Mouse (Mus musculus): ENCODE measurements at regions not wholly inside any gene's neighbourhood (a gene's known extent, or its start where the extent isn't known, plus 50 kb on each side); places are given as distances from the start of the nearest gene placed in this dataset.
A peak's percentile ranks its signal among the peaks of the same experiment; 100 is the strongest.

DNA sequence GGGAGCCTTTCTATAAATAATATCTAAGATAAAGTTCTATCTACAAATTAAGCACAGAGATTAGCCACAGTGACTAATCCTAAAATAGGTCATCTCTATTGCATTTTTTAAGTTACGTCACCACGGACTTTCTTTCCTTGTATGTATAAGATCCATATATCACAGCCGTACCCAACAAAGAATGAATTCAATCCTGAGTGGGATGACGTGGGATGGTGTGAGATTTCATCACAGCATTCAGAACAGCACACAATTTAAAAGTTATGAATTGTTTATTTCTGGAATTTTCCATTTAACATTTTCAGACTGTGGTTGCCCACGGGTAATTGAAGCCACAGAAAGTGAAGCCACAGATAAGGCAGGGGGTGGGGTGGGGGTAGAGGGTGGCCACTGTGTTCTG is 129.0 kb upstream of the Dynlrb2 start:
- DNase-seq (ENCODE audit: low spot score in 2 of 2), result no peak

DNA sequence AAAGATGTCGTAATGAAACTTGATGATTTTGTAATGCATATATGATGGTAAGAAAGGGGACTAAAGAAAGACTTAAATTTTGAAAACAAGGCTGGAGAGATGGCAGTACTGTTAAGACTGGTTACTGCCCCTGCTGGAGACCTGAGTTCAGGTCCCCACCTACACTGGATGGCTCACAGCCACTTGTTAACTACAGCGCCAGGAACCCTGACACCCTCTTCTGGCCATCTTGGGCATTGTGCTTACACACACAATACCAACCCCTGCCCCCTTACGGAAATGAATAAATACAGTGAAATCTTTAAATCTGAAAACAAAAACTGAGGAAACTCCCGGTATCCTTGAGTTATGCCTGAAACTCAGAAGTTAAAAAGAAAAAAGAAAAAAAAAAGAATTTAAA is 131.7 kb upstream of the Dynlrb2 start:
- DNase-seq (ENCODE audit: low spot score in 2 of 2), result no peak

DNA sequence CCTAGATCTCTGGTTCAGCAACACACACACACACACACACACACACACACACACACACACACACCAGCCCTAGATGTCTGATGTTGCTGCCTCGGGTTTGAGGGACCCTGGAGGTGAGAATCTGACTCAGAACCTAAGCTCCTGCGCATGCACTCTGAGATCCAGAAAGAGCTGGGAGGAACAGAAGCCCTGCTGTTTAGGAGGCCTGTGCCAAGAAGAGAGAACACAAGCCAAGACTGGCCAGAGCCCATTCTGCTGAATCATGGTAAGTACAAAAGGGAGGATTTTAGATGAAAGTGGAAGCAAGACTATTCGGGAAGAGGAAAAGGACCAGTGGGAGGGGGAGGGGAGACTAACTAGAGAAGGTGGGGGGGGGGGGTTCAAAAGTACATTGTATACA is 132.2 kb upstream of the Dynlrb2 start:
- DNase-seq (ENCODE audit: low spot score in 2 of 2), result peak; percentile 75 to 77

DNA sequence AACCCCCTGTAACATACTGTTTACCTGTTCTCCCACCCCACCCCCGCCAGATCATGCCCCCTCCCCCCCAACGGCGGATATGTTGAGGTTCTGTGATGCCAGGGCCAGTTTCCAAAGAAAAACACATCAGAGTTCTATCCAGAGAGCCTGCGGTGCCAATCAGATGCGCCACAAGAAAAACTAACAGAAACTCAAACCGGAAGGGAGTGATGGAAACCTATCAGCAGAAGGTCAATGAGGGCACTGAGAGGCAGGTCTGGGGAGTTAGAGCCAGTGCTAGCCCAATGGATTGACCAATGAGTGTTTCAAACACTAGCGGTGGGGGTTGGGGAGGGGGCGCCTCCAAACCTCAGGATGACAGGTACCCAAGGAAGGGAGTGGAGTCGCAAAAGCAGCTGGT is 132.7 kb upstream of the Dynlrb2 start:
- no peak for DNase-seq (ENCODE audit: low spot score in 2 of 2)

DNA sequence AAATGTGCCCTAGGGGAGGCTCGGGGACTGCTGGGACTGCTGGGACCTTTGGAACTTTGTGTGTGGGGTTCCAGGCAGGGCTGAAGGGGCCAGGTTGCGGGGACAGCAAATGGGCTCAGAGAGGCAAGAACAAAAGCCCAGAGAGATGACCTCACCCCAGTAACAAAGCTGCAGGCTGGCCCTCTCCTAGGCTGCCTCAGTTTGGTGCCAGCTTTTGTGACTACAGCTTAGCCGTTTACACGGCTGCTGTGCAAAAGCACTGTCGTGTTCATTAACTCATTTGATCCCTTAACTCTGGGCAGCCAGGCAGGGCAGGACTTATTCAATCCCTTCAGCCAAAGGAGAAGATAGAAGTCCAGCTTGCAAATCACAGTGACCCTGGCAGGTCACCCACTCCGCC is 137.3 kb upstream of the Dynlrb2 start:
- DNase-seq (ENCODE audit: low spot score in 2 of 2), result no peak

DNA sequence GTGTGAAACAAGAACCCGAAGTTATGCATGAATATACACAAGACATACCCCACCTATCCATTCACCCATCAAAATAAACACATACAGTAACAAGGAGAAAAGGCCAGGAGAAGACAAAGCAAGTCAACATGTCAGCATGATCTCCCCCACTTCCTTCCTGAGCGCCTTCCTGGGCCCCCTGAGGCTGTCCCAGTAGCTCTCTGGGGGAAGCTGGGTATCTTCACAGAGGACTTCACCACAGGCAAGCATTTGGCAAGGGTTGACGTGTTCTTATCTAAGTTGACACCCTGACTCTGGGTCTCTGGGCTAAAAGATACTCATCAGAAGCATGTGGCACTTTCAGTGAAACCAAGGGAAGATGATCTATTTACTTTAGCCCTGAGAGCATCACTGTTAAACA is 138.1 kb upstream of the Dynlrb2 start:
- DNase-seq (ENCODE audit: low spot score in 2 of 2), result no peak

DNA sequence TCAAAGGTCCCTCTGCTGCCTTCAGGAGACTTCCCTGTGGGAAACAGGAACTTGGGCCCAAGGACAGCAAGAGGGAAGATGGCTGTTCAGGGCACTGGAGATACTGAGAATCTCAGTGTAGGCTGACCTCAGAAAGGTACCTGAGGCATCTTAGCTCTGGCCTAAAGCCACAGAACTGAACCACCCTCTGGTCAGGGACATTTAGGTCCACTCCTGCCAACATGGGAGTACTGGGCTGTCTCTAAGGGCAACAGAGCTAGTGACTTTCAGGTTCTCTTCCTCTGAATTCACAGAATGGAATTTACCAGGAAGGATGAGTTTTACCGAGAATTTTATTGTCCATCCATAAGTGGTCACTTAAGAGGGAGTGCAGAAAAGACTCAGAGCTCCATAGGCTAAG is 140.0 kb upstream of the Dynlrb2 start:
- no peak for DNase-seq (ENCODE audit: low spot score in 2 of 2)

DNA sequence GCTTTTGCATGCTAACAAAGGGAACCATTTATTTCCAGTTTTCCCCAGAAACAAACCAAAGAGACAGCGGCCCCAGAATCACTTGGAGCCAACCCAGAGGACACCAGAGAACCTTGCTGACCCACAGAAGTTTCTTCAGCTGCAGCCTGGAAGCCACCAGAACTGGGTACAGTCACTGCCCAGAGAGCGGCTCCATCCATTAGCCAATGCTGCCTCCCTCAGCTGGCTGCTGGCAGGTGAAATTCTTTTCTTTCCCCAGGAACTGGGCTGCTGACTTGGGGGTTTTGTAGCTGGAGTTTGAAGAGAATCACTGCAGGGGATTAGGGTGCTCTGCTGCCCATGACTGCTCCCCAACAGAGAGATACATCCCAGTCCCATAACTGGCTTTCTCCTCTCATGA is 140.6 kb upstream of the Dynlrb2 start:
- DNase-seq (ENCODE audit: low spot score in 2 of 2), result peak; percentile 40 to 48

DNA sequence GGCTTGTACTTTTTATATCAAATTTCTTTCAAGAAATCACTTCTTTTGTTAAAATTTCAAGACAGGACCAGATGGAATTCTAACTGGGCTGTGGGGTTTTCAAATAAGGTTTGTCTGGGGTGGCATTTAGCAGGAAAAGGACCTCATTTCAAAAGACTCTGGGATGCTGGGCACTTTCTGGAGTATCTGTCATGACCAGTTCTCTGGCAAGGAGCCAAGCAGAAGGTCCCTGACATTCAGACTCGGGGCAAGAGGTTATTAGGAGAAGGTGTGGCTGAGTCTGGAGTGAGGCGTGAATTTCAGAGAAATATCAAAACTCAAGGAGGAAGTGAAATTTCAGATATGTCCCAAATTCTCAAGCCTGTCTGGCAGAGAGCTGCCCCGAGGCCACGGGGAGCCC is 142.4 kb upstream of the Dynlrb2 start:
- no peak for DNase-seq (ENCODE audit: low spot score in 2 of 2)

DNA sequence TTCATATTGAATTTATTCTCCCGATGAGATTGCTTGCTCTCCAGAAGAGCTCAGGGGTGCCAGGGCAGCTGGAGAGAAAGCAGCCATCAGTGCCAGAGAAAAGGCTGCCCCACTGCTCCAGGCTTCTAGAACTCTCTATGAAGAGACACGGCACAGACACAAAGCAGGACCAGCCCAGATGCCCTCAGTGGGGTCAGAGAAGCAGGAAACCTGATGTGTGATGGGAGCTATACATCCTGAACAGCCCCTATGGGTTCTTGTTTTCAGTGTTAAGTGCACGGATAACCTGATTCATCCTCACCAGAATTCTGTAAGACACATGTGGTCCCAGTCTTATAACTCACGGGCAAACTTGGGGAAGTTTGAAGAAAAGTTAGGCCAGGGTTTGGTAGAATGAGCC is 145.0 kb upstream of the Dynlrb2 start:
- DNase-seq (ENCODE audit: low spot score in 2 of 2), result no peak

DNA sequence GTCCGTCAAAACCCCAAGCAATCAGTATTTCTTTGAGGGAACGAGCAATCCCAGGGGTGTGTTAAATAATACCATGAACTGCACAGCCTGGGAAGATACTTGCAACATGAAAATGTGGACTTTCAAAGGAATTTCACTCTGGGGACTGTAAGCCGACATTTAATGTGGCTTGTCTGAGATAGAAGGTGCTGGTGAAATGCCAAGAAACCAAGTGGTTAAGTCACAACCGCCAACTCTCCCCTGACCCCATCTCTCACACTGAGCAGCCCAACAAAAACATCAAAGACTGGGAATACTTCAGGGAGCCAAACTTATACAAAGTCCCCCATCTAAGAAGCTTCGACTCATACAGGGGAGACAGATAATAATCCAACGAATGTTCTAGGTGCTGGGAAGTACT is 150.0 kb upstream of the Dynlrb2 start:
- DNase-seq (ENCODE audit: low spot score in 2 of 2), result no peak

DNA sequence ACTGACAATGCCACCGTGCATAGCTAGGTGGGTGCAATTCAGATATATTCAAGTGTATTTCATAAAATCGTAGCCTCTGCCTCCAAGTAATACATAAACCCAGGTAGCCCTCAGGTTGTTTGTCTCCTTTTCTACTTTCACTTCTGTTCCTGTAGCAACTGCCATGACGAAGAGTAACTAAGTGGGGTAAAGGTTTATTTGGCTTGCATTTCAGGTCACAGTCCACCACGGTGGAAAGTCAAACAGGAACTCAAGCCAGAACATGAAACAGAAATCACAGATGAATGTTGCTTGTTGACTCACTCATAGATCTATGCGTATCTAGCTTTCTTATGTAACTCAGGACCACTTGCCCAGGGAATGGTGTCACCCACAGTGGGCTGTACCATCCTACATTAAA is 150.9 kb upstream of the Dynlrb2 start:
- DNase-seq (ENCODE audit: low spot score in 2 of 2), result no peak

DNA sequence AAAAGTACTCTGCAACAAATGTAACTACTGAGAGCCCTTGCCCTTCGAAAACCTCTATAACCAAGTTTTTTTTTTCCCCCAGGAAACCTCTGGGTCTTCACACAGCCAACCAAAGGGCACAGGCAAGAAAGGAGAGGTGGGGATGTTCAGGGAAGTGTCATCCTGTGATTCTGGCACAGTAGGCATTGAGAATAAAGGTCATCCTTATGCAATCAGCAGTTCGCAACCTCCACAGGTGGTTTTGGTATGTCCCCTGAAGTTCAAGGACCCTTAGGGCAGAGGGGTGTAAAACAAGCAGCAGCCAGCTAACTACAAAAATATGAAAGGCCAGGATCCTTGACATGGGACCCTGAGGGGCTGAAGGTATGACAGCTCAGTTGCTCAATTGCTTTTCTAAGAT is 152.1 kb upstream of the Dynlrb2 start:
- DNase-seq (ENCODE audit: low spot score in 2 of 2), result no peak

DNA sequence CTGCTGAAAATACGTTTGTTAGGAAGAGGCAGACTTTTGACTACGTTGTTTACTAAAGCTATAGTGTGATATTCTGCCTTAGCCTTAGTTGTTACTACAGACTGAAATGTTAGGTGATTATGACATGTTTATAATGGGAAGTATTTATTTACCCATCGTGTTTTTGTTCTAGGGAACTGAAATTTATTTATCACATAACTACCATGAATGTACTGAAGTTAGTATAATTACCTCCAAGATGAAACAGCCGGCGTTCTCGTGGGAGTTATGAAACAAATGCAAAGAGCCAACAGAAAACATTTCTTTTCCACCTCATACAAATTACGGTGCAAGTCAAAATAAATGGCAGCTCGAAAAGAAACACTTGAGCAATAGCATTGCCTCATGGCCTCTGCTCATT is 155.8 kb upstream of the Dynlrb2 start:
- no peak for DNase-seq (ENCODE audit: low spot score in 2 of 2)

DNA sequence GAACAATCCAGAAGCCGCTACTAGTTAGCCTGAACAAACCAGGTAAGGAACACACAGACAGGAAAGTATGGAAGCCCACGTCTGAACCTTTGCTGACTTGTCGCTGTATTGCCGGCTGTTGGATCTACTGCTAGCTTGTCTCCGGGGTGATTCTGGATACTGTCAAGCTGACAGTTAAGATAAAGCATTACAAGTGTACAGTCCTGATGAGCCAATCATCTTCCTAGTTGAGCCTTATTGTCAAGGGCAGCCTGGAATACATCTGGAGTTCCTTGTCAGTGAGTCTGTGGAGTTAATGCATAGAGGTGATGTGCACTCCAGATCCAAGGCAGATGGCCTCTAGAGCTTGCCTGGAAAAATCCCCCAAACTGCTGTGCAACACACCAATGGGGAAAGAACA is 157.8 kb upstream of the Dynlrb2 start:
- DNase-seq (ENCODE audit: low spot score in 2 of 2), result no peak

DNA sequence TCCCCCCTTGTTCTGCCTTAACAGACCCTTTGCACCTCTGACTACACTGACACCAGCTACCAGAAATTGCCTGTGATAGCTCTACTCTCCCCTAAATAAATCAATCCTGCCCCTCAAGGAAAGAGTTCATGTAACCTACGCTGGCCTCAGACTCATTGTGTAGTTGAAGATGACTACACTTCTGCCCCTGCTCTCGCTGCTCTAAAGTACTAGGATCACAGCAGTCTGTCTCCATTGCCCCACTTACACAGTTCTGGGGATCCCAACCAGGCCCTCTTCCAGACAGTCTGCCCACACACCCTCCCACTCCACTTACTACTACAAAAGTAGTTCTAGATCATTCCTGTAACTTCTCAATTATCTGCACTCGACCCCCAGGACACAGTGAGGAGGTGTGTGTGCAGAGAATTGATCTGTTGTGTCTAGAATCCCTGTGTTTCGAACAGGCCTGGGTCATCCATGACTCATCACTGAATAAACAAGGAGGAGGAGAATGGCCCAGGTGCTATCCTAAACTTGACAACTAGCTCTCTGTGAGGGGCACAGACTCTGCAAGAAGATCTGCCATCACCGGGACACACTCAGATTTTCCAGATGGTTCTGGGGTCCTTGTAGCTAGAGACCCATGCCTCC is 160.1 kb upstream of the Dynlrb2 start:
- no peak for DNase-seq (ENCODE audit: low spot score in 2 of 2)

DNA sequence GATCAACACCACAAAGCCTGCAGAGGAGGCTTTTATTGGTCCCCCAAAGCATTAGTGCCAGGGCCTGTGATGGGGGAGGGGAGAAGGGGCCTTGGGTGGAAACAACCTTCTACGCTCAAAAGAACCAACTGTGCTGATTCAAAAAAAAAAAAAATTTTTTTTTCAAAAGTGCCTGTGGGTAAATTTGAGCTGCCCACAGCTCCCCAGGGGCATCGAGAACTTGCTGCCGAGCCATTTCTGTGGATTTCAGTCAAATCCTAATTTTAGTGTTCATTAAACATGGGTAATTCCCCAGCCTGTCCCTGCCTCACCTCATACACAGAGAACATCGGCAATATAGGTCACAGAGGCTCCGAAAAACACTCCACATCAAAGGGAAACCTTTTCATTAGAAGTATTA is 161.2 kb upstream of the Dynlrb2 start:
- DNase-seq (ENCODE audit: low spot score in 2 of 2), result no peak

DNA sequence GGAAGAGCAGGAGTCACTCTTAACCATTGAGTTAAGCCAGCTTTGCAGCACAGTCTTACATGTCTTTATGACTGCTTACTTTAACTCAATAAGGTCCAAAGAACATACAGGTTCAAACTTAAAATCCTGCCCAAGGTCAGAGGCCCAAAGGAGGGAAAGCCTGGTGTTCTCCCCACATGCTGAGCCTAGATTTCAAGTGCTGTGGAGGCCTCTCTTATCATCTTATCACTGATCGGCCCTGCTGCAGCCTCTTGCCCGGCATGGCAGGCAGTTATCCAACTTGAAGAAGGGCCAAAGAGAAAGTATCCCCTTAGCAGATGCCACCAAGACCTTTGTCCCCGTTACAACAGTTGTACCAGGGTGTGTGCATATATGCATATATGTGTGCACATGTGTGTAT is 170.0 kb upstream of the Dynlrb2 start:
- no peak for DNase-seq (ENCODE audit: low spot score in 2 of 2)

DNA sequence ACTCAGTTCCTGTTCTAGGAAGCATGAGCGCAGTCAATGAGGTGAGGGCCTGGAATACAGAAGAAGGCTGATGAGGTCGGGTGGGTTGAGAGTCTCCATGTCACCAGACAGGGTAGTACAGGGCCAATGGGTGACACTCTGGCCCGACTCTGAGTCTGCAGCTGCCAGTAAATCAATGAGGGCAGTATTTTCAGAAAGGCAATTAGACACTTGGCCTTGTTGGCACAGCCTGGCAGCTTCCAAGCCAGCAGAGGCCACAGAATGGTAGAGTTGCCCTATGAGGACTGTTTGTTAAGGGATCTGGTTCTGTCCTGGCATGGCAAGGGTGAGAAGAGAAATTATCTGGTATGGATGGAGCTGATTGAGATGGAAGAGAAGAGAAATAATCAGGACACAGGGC is 170.7 kb upstream of the Dynlrb2 start:
- DNase-seq (ENCODE audit: low spot score in 2 of 2), result no peak

DNA sequence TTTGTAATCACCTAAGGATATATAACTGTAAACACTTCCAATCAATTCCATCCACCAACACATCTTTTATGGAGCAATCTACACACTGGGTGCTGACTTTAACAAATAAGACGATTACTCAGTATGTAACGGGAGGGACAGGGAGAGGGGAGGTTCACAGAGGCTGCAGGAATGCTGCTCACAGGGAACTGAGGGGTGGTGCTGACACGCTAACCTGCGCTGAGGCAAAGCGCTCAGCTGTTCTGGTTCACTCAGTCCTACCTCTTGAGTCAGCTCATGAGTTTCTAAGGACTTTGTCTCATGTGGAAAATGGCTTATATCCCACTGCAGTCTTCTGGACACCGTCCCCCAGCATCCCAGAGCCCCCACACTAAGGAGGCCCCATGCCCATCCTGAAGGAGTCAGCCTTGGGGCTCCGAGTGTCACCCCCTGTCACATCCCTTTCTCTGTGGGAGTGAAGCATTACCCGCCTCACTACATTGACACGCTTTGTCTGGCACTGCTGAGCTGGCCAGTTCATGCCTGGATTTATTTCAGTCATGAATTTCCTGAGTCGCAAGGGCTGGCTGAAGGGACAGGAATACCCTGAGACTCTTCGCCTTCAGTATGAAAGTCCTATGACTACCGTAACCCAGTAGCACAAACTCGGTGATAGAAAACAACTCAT is 184.6 kb upstream of the Dynlrb2 start:
- no peak for DNase-seq (ENCODE audit: low spot score in 2 of 2)

DNA sequence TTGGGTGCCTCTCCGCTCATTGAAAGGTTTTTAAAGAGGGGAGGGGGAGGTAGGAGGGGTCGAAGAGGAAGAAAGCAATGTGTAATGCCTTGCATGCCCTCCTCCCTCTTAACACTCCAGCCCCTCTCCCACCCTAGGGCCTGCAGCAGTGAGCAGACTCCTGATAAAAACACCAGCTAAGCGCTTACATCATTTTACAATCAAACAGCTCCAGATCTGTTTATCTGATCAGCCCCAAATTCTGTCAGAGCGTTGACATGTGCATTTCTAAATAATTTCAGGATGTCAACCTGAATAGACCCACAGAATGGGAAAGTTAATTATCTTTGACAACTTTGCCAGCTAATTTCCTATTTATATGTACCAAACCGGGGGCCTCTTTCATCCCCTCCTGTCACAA is 189.4 kb upstream of the Dynlrb2 start:
- DNase-seq (ENCODE audit: low spot score in 2 of 2), result no peak

DNA sequence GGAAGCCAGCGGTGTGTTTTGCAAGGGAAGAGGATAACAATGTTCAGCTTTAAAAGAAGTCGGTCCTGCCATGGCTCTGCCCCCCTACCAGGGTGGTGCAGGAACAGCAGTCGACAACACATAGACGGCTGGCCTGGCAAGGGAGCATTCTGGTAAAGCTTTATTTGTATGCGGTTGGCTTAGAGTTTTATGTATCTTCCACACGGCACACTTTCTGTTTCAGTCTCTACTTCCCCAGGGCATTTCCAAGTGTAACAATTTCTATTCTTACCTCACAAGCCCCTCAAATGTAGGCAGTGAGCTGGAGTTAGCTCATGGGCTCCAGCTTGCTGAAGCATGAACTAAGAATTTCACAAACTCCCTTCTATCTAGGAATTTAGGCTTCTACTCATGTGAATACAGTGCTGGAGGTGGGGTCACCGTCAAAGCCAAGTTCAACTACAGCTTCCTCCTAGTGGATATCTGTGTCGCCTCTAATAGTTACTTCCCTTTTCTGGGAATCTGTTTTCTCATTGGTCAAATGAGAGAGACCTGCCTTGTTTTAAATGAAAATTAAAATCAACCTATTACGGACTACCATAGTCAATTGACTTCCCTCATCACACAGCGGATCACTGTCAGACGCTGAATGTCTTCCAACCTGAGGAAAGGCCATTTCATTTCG is 190.2 kb upstream of the Dynlrb2 start:
- DNase-seq (ENCODE audit: low spot score in 2 of 2), result no peak

DNA sequence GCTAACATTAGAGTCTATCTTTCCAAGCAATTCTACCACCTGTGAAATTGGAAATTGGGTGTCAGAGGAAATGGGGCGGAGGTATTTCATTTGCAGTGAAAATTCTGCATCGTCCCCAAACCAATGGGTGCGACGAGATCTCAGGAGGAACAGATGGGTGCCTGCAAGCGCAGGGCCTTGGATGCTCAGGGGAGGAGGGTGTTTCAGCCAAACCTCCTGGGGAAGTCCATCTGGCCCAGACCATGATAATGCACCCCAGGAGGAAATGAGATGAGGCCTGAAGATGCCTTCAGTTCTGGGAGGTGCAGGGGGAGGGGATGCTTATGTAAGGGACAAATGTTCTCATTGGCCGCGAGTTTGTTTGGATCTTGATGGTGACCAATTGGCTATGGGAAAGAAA is 205.9 kb upstream of the Dynlrb2 start:
- no peak for DNase-seq (ENCODE audit: low spot score in 2 of 2)

Data from right cerebral cortex, postnatal 10 days (tissue).